In the genomic region with DNA sequence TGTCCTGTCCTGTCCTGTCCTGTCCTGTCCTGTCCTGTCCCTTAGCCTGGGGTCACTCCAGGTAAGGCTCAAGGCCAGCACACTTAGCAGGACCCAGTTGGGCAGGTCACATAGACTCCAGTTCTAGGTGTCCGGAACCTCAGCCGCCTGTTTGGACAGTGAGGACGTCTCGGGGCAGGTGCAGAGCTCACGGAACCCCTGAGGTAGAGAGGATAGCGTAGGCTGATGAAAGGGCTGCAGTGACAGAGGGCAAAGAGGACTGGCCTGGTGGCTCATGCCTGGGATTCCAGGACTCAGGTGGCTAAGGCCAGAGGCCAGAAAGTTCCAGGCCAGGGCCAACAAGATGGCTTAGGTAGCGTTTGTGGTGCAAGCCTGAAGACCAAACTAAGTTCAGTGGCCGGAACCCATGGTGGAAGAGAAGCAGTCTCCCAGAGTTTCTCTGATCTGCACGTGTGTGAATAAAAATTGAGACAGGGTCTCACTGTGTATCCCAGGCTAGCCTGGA, we compare ENCODE assay signal across 17 mouse cellular contexts. TPM values are rescaled to one million over a fixed set of nuclear protein-coding genes. Genes with fewer than 3 reads are reported as not detected.
DNase-seq lines count a peak whose midpoint lies in the region; ATAC-seq and TF ChIP-seq lines count a peak whose summit lies in the region.
"Had no signal": no experiment of that assay in that cellular context is flagged by ENCODE, and none has a peak within 500 bp of the region (broad histone marks: within the 10 kb centered on the region; RNA-seq: fewer than 3 reads in every experiment).

No protein-coding gene starts in this region.

- no peak overlapping the region for H3K9ac ChIP-seq in intestine, postnatal 0 days (ENCODE audit: low read depth, low read length)
- H3K9ac ChIP-seq: embryonic facial prominence, embryonic 15.5 days; forebrain, postnatal 0 days; hindbrain, embryonic 12.5 days; neural tube, embryonic 13.5 days had no signal

- 94% methylated on average over 9 of the region's 9 CpGs for WGBS in intestine, postnatal 0 days

- H3K27me3 ChIP-seq in megakaryocyte, embryonic 14.5 days (replicated peaks): no peaks in the 10 kb centered on the region
- no peaks in the 10 kb centered on the region for H3K27me3 ChIP-seq in intestine, postnatal 0 days (replicated peaks; ENCODE audit: control insufficient read depth, insufficient read depth, low read length)
- H3K27me3 ChIP-seq: embryonic facial prominence, embryonic 15.5 days had no signal

- no peak overlapping the region for H3K27ac ChIP-seq in intestine, postnatal 0 days (ENCODE audit: low read depth, low read length)
- H3K27ac ChIP-seq: hindbrain, embryonic 12.5 days; neural tube, embryonic 13.5 days had no signal

- H3K4me2 ChIP-seq in intestine, postnatal 0 days (replicated peaks; ENCODE audit: low read depth): peak overlapping the region; percentile 49; the same call in 1 of the 2 replicates
- H3K4me2 ChIP-seq: embryonic facial prominence, embryonic 15.5 days; hindbrain, embryonic 12.5 days; neural tube, embryonic 13.5 days had no signal

- no peak for TF ChIP-seq CTCF in intestine, postnatal 0 days (IDR thresholded peaks at IDR 0.05; ENCODE audit: low read depth)

- H3K4me1 ChIP-seq in megakaryocyte, embryonic 14.5 days: peaks cover 84% of the 10 kb centered on the region
- H3K4me1 ChIP-seq in intestine, postnatal 0 days (replicated peaks; ENCODE audit: control insufficient read depth, insufficient read depth, low read length): peaks cover 14% of the 10 kb centered on the region

- no peak for ATAC-seq in megakaryocyte, adult 5-6 weeks (ENCODE audit: poor library complexity, severe bottlenecking)
- no peak for ATAC-seq in intestine, postnatal 0 days
- ATAC-seq: forebrain, postnatal 0 days had no signal

- H3K4me3 ChIP-seq in megakaryocyte, embryonic 14.5 days (replicated peaks): peak overlapping the region; percentile 90
- H3K4me3 ChIP-seq in intestine, postnatal 0 days (ENCODE audit: low read depth, low read length): no peak overlapping the region
- H3K4me3 ChIP-seq: embryonic facial prominence, embryonic 15.5 days; hindbrain, embryonic 12.5 days; layer of hippocampus, adult 2 months; neural tube, embryonic 13.5 days had no signal

- peak; percentile 68 for DNase-seq in gastrocnemius, postnatal 25 days
- DNase-seq in gastrocnemius, postnatal 10 days: no peak
- DNase-seq in naive thymus-derived CD4-positive, alpha-beta T cell, adult 2 months (ENCODE audit: low read depth): peak; percentile 40
- no peak for DNase-seq in right cerebral cortex, postnatal 36 days (ENCODE audit: low spot score in 2 of 2)
- no peak for DNase-seq in testis, postnatal 10 days (ENCODE audit: low spot score)
- DNase-seq: B cell, adult 2 months; forebrain, postnatal 0 days; midbrain, embryonic 14.5 days; thymus, postnatal 4 days had no signal

- no peaks in the 10 kb centered on the region for H3K36me3 ChIP-seq in megakaryocyte, embryonic 14.5 days (replicated peaks; ENCODE audit: low read length)
- no peaks in the 10 kb centered on the region for H3K36me3 ChIP-seq in intestine, postnatal 0 days (ENCODE audit: control insufficient read depth, insufficient read depth)
- H3K36me3 ChIP-seq: embryonic facial prominence, embryonic 15.5 days; hindbrain, embryonic 12.5 days; neural tube, embryonic 13.5 days had no signal

- H3K9me3 ChIP-seq in megakaryocyte, embryonic 14.5 days: no peaks in the 10 kb centered on the region
- no peaks in the 10 kb centered on the region for H3K9me3 ChIP-seq in intestine, postnatal 0 days (ENCODE audit: control insufficient read depth)
- H3K9me3 ChIP-seq: embryonic facial prominence, embryonic 15.5 days; hindbrain, embryonic 12.5 days; neural tube, embryonic 13.5 days had no signal

RNA-seq across cellular contexts. Expression of a gene that starts 24.7 kb away (rescaled TPM):
- total RNA-seq in gastrocnemius, postnatal 25 days (2021): 100 to 1,000 TPM; 487 to 619 TPM
- total RNA-seq in gastrocnemius, postnatal 10 days (2021): 1,000 to 10,000 TPM; 1,451 to 1,869 TPM
- polyA plus RNA-seq in megakaryocyte, embryonic 14.5 days (2012; ENCODE audit: insufficient read depth, low replicate concordance): 9,487 and 13,262 TPM in 2 replicates
- 15,428 and 15,938 TPM in 2 replicates for total RNA-seq in megakaryocyte, adult 5-6 weeks (2015)
- total RNA-seq in megakaryocyte, adult 5-6 weeks (2017): 7,091 and 10,908 TPM in 2 replicates
- polyA plus RNA-seq in intestine, postnatal 0 days (2015; fragmentation: Nextera tagmentation; extraction: Ambion mirVana): 22,808 and 23,070 TPM in 2 replicates

RNA-seq across cellular contexts. Expression of a gene that starts 28.9 kb away (rescaled TPM):
- 10 to 100 TPM; 13.4 to 17.6 TPM for total RNA-seq in gastrocnemius, postnatal 25 days (2021)
- 100 to 1,000 TPM in 1 of 2 experiments, 10 to 100 TPM in 1; 94.0 to 121 TPM for total RNA-seq in gastrocnemius, postnatal 10 days (2021)
- polyA plus RNA-seq in megakaryocyte, embryonic 14.5 days (2012; ENCODE audit: insufficient read depth, low replicate concordance): 1.3 and 3.6 TPM in 2 replicates
- not detected in 2 replicates for total RNA-seq in megakaryocyte, adult 5-6 weeks (2015)
- 0.08 and 0.11 TPM in 2 replicates for total RNA-seq in megakaryocyte, adult 5-6 weeks (2017)
- 36.5 and 37.1 TPM in 2 replicates for polyA plus RNA-seq in intestine, postnatal 0 days (2015; fragmentation: Nextera tagmentation; extraction: Ambion mirVana)
- total RNA-seq: granulocyte monocyte progenitor cell, adult 5-6 weeks had no signal

RNA-seq across cellular contexts. Expression of a gene that starts 36.1 kb away (rescaled TPM):
- total RNA-seq in gastrocnemius, postnatal 25 days (2021): 1 to 10 TPM; 5.6 to 6.8 TPM
- 1 to 10 TPM; 7.1 to 8.4 TPM for total RNA-seq in gastrocnemius, postnatal 10 days (2021)
- 4.7 and 4.9 TPM in 2 replicates for polyA plus RNA-seq in megakaryocyte, embryonic 14.5 days (2012; ENCODE audit: insufficient read depth, low replicate concordance)
- 1.7 and 3.0 TPM in 2 replicates for total RNA-seq in megakaryocyte, adult 5-6 weeks (2015)
- total RNA-seq in megakaryocyte, adult 5-6 weeks (2017): 2.6 and 2.7 TPM in 2 replicates
- 5.6 and 6.2 TPM in 2 replicates for polyA plus RNA-seq in intestine, postnatal 0 days (2015; fragmentation: Nextera tagmentation; extraction: Ambion mirVana)

Comparison
In these comparisons a context has a peak if more than half of its experiments do, and no peak if none do; other contexts are left out.
1. DNase-seq: peak in gastrocnemius, postnatal 25 days (single experiment) and naive thymus-derived CD4-positive, alpha-beta T cell, adult 2 months (single experiment); none in gastrocnemius, postnatal 10 days (single experiment), right cerebral cortex, postnatal 36 days (0 of 2) and testis, postnatal 10 days (single experiment).
2. RNA of a gene that starts 28.9 kb away (total RNA-seq): 94.0 to 121 TPM in gastrocnemius, postnatal 10 days and 13.4 to 17.6 TPM in gastrocnemius, postnatal 25 days; 0.08 to 0.11 TPM in megakaryocyte, adult 5-6 weeks; every median in the first group is over 10 times any median in the second.